Comparison of ENCODE assay signal across 8 mouse cellular contexts in the genomic region with DNA sequence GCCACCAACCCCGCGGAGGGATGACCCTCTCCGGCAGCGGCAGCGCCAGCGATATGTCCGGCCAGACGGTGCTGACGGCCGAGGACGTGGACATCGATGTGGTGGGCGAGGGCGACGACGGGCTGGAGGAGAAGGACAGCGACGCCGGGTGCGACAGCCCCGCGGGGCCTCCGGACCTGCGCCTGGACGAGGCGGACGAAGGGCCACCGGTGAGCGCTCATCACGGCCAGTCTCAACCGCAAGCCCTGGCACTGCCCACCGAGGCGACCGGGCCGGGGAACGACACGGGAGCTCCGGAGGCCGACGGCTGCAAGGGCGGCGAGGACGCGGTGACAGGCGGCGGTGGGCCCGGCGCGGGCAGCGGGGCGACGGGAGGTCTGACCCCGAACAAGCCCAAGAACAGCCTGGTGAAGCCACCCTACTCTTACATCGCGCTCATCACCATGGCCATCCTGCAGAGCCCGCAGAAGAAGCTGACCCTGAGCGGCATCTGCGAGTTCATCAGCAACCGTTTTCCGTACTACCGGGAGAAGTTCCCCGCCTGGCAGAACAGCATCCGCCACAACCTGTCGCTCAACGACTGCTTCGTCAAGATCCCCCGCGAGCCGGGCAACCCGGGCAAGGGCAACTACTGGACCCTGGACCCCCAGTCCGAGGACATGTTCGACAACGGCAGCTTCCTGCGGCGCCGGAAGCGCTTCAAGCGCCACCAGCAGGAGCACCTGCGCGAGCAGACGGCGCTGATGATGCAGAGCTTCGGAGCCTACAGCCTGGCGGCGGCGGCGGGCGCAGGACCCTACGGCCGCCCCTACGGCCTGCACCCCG. TPM values are rescaled to one million over a fixed set of nuclear protein-coding genes. Genes with fewer than 3 reads are reported as not detected.
DNase-seq lines count a peak whose midpoint lies in the region; ATAC-seq and TF ChIP-seq lines count a peak whose summit lies in the region.

No protein-coding gene starts in this region.

- H3K27ac ChIP-seq in hindbrain, embryonic 10.5 days = peak overlapping the region; percentile 70
- H3K27ac ChIP-seq in liver, postnatal 0 days (ENCODE audit: low read depth) = no peak overlapping the region

- peaks cover 41% of the 10 kb centered on the region for H3K4me1 ChIP-seq in hindbrain, embryonic 10.5 days (replicated peaks)
- peaks cover 12% of the 10 kb centered on the region for H3K4me1 ChIP-seq in liver, postnatal 0 days (ENCODE audit: insufficient read depth)

- no peak for TF ChIP-seq CTCF in liver, postnatal 0 days (IDR thresholded peaks at IDR 0.05; ENCODE audit: low read depth)

- H3K4me2 ChIP-seq in liver, postnatal 0 days (ENCODE audit: low read depth, low read length) = peak overlapping the region; percentile 58

- TF ChIP-seq EP300 in liver, postnatal 0 days (IDR thresholded peaks at IDR 0.05; ENCODE audit: low read depth) = no peak

- under 1% methylated on average over 92 of the region's 92 CpGs for WGBS in hindbrain, embryonic 10.5 days
- 1% methylated on average over 76 of the region's 92 CpGs for WGBS in liver, postnatal 0 days (ENCODE audit: insufficient replicate concordance)

- ATAC-seq in liver, postnatal 0 days = no peak
- ATAC-seq in erythroid progenitor cell, adult 5-6 weeks (replicated peaks; ENCODE audit: low FRiP score, poor library complexity, severe bottlenecking) = no peak

- H3K27me3 ChIP-seq in hindbrain, embryonic 10.5 days (ENCODE audit: insufficient read depth, poor library complexity, severe bottlenecking) = peaks cover 100% of the 10 kb centered on the region
- H3K27me3 ChIP-seq in liver, postnatal 0 days (ENCODE audit: insufficient read depth, low read length) = peaks cover 98% of the 10 kb centered on the region

- no peaks in the 10 kb centered on the region for H3K36me3 ChIP-seq in hindbrain, embryonic 10.5 days
- H3K36me3 ChIP-seq in liver, postnatal 0 days (replicated peaks; ENCODE audit: insufficient read depth, low read length) = no peaks in the 10 kb centered on the region

- H3K9me3 ChIP-seq in hindbrain, embryonic 10.5 days = no peaks in the 10 kb centered on the region
- no peaks in the 10 kb centered on the region for H3K9me3 ChIP-seq in liver, postnatal 0 days (ENCODE audit: low read length)

- H3K4me3 ChIP-seq in hindbrain, embryonic 10.5 days = peak overlapping the region; percentile 43
- peak overlapping the region; percentile 37 for H3K4me3 ChIP-seq in liver, postnatal 0 days (ENCODE audit: low read depth, low read length)

- no peak overlapping the region for H3K9ac ChIP-seq in liver, postnatal 0 days (replicated peaks)

- DNase-seq in cerebellum, adult 8-10 months = peak; percentile 25
- DNase-seq in cerebellum, adult 11-12 months = no peak
- peak; percentile 51 for DNase-seq in thymus, postnatal 4 days
- no peak for DNase-seq in thymus, postnatal 25 days
- peak; percentile 68 for DNase-seq in hindbrain, embryonic 10.5 days (ENCODE audit: low spot score)
- peak; percentile 25 for DNase-seq in liver, postnatal 0 days
- peak; percentile 47 for DNase-seq in testis, postnatal 10 days (ENCODE audit: low spot score)

RNA-seq across cellular contexts. Expression of gene Foxd3, which starts 0.7 kb away (rescaled TPM):
- 0.50 and 1.1 TPM in 2 replicates for polyA plus RNA-seq in hindbrain, embryonic 10.5 days (2016; fragmentation: Nextera tagmentation; extraction: Ambion mirVana)
- polyA plus RNA-seq in liver, postnatal 0 days (2015; fragmentation: Nextera tagmentation; extraction: Ambion mirVana) = not detected in 2 replicates
- total RNA-seq in erythroid progenitor cell, adult 5-6 weeks (2015; ENCODE audit: low replicate concordance) = not detected in 2 replicates
- total RNA-seq in erythroid progenitor cell, adult 5-6 weeks (2017; ENCODE audit: low replicate concordance) = not detected in 2 replicates

RNA-seq across cellular contexts. Expression of gene Alg6, which starts 58.6 kb away (rescaled TPM):
- polyA plus RNA-seq in hindbrain, embryonic 10.5 days (2016; fragmentation: Nextera tagmentation; extraction: Ambion mirVana) = 11.5 and 17.1 TPM in 2 replicates
- polyA plus RNA-seq in liver, postnatal 0 days (2015; fragmentation: Nextera tagmentation; extraction: Ambion mirVana) = 4.2 and 4.9 TPM in 2 replicates
- 12.6 and 18.0 TPM in 2 replicates for total RNA-seq in erythroid progenitor cell, adult 5-6 weeks (2015; ENCODE audit: low replicate concordance)
- 14.2 and 27.9 TPM in 2 replicates for total RNA-seq in erythroid progenitor cell, adult 5-6 weeks (2017; ENCODE audit: low replicate concordance)

Comparison
In these comparisons a context has a peak if more than half of its experiments do, and no peak if none do; other contexts are left out.
1. DNase-seq: peak in cerebellum, adult 8-10 months (single experiment), thymus, postnatal 4 days (single experiment), hindbrain, embryonic 10.5 days (single experiment), liver, postnatal 0 days (single experiment) and testis, postnatal 10 days (single experiment); none in cerebellum, adult 11-12 months (single experiment) and thymus, postnatal 25 days (single experiment).